Mouse (Mus musculus) inflammation-experienced regulatory T-cells (primary cell): Measurements from ENCODE around the gene Gm10139. TPM values are rescaled to one million over a fixed set of nuclear protein-coding genes. Genes with fewer than 3 reads are reported as not detected.

Source experiments
- polyA plus RNA-seq, 2 experiments: library from polyadenylated mRNA; unstranded; fragments of 100-300 nt; shearing (Covaris generic); gene quantifications; one replicate each; pipeline ENCODE4 v1.2.1; 2017

Gm10139 gene
- polyA plus RNA-seq = not detected

DNA sequence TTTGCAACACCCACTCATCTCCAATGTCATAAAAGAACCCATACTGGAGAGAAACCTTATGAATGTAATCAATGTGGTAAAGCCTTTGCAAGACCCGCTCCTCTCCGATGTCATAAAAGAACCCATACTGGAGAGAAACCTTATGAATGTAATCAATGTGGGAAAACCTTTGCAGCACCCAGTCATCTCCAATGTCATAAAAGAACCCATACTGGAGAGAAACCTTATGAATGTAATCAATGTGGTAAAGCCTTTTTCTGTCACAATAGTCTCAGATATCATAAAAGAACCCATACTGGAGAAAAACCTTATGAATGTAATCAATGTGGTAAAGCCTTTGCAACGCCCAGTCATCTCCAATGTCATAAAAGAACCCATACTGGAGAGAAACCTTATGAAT is at the start of gene Gm10139:
TSS of gene Gm10139 (plus strand) at position 301 of the 400 bp plus-strand sequence.

Other genes with a start within 250 kb of the Gm10139 start
- gene Zfp369, start 233.9 kb upstream of the Gm10139 start, polyA plus RNA-seq = 10 to 100 TPM; 14.1 to 14.9 TPM